In the genomic region with DNA sequence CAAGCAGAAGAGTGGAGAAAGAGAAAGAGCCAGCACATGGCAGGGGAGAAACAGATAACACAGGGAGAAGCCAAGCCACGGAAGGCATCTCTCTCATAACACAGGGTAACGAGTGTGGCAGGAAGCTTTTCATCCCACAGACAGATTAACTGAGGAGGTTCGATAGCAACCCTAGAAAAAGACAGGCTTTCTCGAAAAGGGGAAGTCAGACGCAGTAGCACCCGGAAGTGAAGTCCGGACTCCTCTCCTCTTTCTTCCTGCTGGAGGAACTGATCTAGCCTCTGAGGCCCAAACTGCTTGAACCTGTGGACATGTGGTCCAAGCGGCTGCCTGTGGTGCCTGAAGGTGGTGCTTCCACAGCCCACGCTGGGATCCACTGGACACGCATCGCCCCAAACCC, we compare ENCODE assay signal across 10 mouse cellular contexts. TPM values are rescaled to one million over a fixed set of nuclear protein-coding genes. Genes with fewer than 3 reads are reported as not detected.
DNase-seq lines count a peak whose midpoint lies in the region; ATAC-seq and TF ChIP-seq lines count a peak whose summit lies in the region.
"Had no signal": no experiment of that assay in that cellular context is flagged by ENCODE, and none has a peak within 500 bp of the region (broad histone marks: within the 10 kb centered on the region; RNA-seq: fewer than 3 reads in every experiment).

No protein-coding gene starts in this region.

- no peak for ATAC-seq in heart, embryonic 16.5 days (replicated peaks; ENCODE audit: extremely low read depth, insufficient read depth, low FRiP score)
- no peak for ATAC-seq in forebrain, embryonic 11.5 days (replicated peaks; ENCODE audit: low FRiP score)
- no peak for ATAC-seq in erythroid progenitor cell, adult 5-6 weeks (replicated peaks; ENCODE audit: low FRiP score, poor library complexity, severe bottlenecking)

- peak overlapping the region; percentile 77 for H3K27ac ChIP-seq in heart, embryonic 16.5 days (ENCODE audit: low read length)
- H3K27ac ChIP-seq in bone marrow, adult 2 months (ENCODE audit: control insufficient read depth, insufficient read depth, low read depth, low read length, poor library complexity): peak overlapping the region; percentile 91
- H3K27ac ChIP-seq in forebrain, embryonic 11.5 days (ENCODE audit: low read depth, low read length): no peak overlapping the region
- H3K27ac ChIP-seq: forebrain, embryonic 12.5 days; limb, embryonic 13.5 days had no signal

- H3K4me1 ChIP-seq in heart, embryonic 16.5 days (ENCODE audit: control insufficient read depth, insufficient read depth, low read length): no peaks in the 10 kb centered on the region
- peaks cover 1% of the 10 kb centered on the region; the same call in 1 of the 2 replicates for H3K4me1 ChIP-seq in bone marrow, adult 2 months (ENCODE audit: control insufficient read depth, insufficient read depth, low read length)
- no peaks in the 10 kb centered on the region for H3K4me1 ChIP-seq in forebrain, embryonic 11.5 days (replicated peaks; ENCODE audit: control insufficient read depth, insufficient read depth, low read length)
- H3K4me1 ChIP-seq: forebrain, embryonic 12.5 days had no signal

- TF ChIP-seq CTCF in bone marrow, adult 2 months (IDR thresholded peaks at IDR 0.05; ENCODE audit: control insufficient read depth, insufficient read depth, low read length): no peak

- H3K9me3 ChIP-seq in heart, embryonic 16.5 days (replicated peaks; ENCODE audit: control insufficient read depth, low read length): no peaks in the 10 kb centered on the region
- H3K9me3 ChIP-seq in forebrain, embryonic 11.5 days (ENCODE audit: control insufficient read depth, low read length): no peaks in the 10 kb centered on the region
- H3K9me3 ChIP-seq: forebrain, embryonic 12.5 days; limb, embryonic 13.5 days had no signal

- 69% methylated on average over 11 of the region's 11 CpGs for WGBS in heart, embryonic 16.5 days
- under 1% methylated on average over 11 of the region's 11 CpGs for WGBS in bone marrow, adult 2 months
- WGBS in forebrain, embryonic 11.5 days: 88% methylated on average over 11 of the region's 11 CpGs

- no peaks in the 10 kb centered on the region for H3K27me3 ChIP-seq in heart, embryonic 16.5 days (ENCODE audit: control insufficient read depth, insufficient read depth, low read length)
- no peaks in the 10 kb centered on the region for H3K27me3 ChIP-seq in forebrain, embryonic 11.5 days (ENCODE audit: control insufficient read depth, insufficient read depth, low read length)
- H3K27me3 ChIP-seq: forebrain, embryonic 12.5 days; limb, embryonic 13.5 days had no signal

- TF ChIP-seq POLR2A in bone marrow, adult 2 months (IDR thresholded peaks at IDR 0.05; ENCODE audit: borderline replicate concordance, control insufficient read depth, low read depth, low read length): 0 out of 2 replicates have a peak, but pooled peaks have one; percentile 40

- peak overlapping the region; percentile 35 for H3K4me2 ChIP-seq in heart, embryonic 16.5 days (ENCODE audit: low read depth, low read length)
- H3K4me2 ChIP-seq in forebrain, embryonic 11.5 days (ENCODE audit: low read depth, low read length, severe bottlenecking): no peak overlapping the region
- H3K4me2 ChIP-seq: forebrain, embryonic 12.5 days; limb, embryonic 13.5 days had no signal

- H3K9ac ChIP-seq in heart, embryonic 16.5 days (ENCODE audit: low read length): 0 out of 2 replicates have a peak overlapping the region, but pooled peaks have one; percentile 36
- H3K9ac ChIP-seq in forebrain, embryonic 11.5 days (ENCODE audit: low read length): no peak overlapping the region
- H3K9ac ChIP-seq: forebrain, embryonic 12.5 days; limb, embryonic 13.5 days had no signal

- no peak for DNase-seq in heart, postnatal 4 days
- DNase-seq in lung, postnatal 25 days (ENCODE audit: low spot score): peak; percentile 25
- DNase-seq in spleen, postnatal 4 days (ENCODE audit: low spot score in 2 of 2): peak; percentile 40 to 74
- no peak for DNase-seq in left cerebral cortex, adult 9 months (ENCODE audit: low spot score in 2 of 2)
- DNase-seq in forebrain, embryonic 11.5 days (ENCODE audit: low spot score): no peak

- no peak overlapping the region; the same call in 1 of the 2 replicates for H3K4me3 ChIP-seq in heart, embryonic 16.5 days (ENCODE audit: low read length)
- peak overlapping the region; percentile 56 for H3K4me3 ChIP-seq in bone marrow, adult 2 months (replicated peaks; ENCODE audit: control insufficient read depth, low read depth, low read length)
- no peak overlapping the region for H3K4me3 ChIP-seq in forebrain, embryonic 11.5 days (ENCODE audit: low read depth, low read length)
- H3K4me3 ChIP-seq: forebrain, embryonic 12.5 days; limb, embryonic 13.5 days had no signal

- no peaks in the 10 kb centered on the region for H3K36me3 ChIP-seq in heart, embryonic 16.5 days (ENCODE audit: control insufficient read depth, insufficient read depth)
- no peaks in the 10 kb centered on the region for H3K36me3 ChIP-seq in forebrain, embryonic 11.5 days (ENCODE audit: control insufficient read depth, insufficient read depth, low read length)
- H3K36me3 ChIP-seq: forebrain, embryonic 12.5 days; limb, embryonic 13.5 days had no signal

RNA-seq across cellular contexts. Expression of a gene that starts 15.3 kb away (rescaled TPM):
- 0.10 and 0.20 TPM in 2 replicates for polyA plus RNA-seq in heart, embryonic 16.5 days (2015; fragmentation: Nextera tagmentation; extraction: Ambion mirVana)
- total RNA-seq in heart, postnatal 4 days (2021): not detected
- polyA plus RNA-seq in bone marrow, adult 2 months (2011; ENCODE audit: insufficient read depth, insufficient read length, low replicate concordance, missing spikeins): not detected in 2 replicates
- 7.8 and 8.0 TPM in 2 replicates for polyA plus RNA-seq in forebrain, embryonic 11.5 days (2014; fragmentation: Nextera tagmentation; extraction: Ambion mirVana)
- not detected in 2 replicates for total RNA-seq in erythroid progenitor cell, adult 5-6 weeks (2015; ENCODE audit: low replicate concordance)
- total RNA-seq in erythroid progenitor cell, adult 5-6 weeks (2017; ENCODE audit: low replicate concordance): not detected in 2 replicates

RNA-seq across cellular contexts. Expression of a gene that starts 38.5 kb away (rescaled TPM):
- 4.9 and 11.3 TPM in 2 replicates for polyA plus RNA-seq in heart, embryonic 16.5 days (2015; fragmentation: Nextera tagmentation; extraction: Ambion mirVana)
- total RNA-seq in heart, postnatal 4 days (2021): 1 to 10 TPM in 1 of 2 experiments, under 1 TPM in 1; 0.88 to 1.6 TPM
- 16.6 and 53.6 TPM in 2 replicates for polyA plus RNA-seq in bone marrow, adult 2 months (2011; ENCODE audit: insufficient read depth, insufficient read length, low replicate concordance, missing spikeins)
- polyA plus RNA-seq in forebrain, embryonic 11.5 days (2014; fragmentation: Nextera tagmentation; extraction: Ambion mirVana): 2.0 and 2.3 TPM in 2 replicates
- total RNA-seq in erythroid progenitor cell, adult 5-6 weeks (2015; ENCODE audit: low replicate concordance): 40.0 and 41.9 TPM in 2 replicates
- 8.9 and 16.0 TPM in 2 replicates for total RNA-seq in erythroid progenitor cell, adult 5-6 weeks (2017; ENCODE audit: low replicate concordance)

RNA-seq across cellular contexts. Expression of a gene that starts 45.4 kb away (rescaled TPM):
- polyA plus RNA-seq in heart, embryonic 16.5 days (2015; fragmentation: Nextera tagmentation; extraction: Ambion mirVana): 0.83 and 1.0 TPM in 2 replicates
- 1 to 10 TPM in 1 of 2 experiments, under 1 TPM in 1; 0.86 to 1.0 TPM for total RNA-seq in heart, postnatal 4 days (2021)
- not detected in 2 replicates for polyA plus RNA-seq in bone marrow, adult 2 months (2011; ENCODE audit: insufficient read depth, insufficient read length, low replicate concordance, missing spikeins)
- 0.05 TPM in 1 of 2 replicates, not detected in the other for polyA plus RNA-seq in forebrain, embryonic 11.5 days (2014; fragmentation: Nextera tagmentation; extraction: Ambion mirVana)
- not detected in 2 replicates for total RNA-seq in erythroid progenitor cell, adult 5-6 weeks (2015; ENCODE audit: low replicate concordance)
- total RNA-seq in erythroid progenitor cell, adult 5-6 weeks (2017; ENCODE audit: low replicate concordance): not detected in 2 replicates
- polyA plus RNA-seq: forebrain, embryonic 12.5 days had no signal

Comparison
In these comparisons a context has a peak if more than half of its experiments do, and no peak if none do; other contexts are left out.
1. DNase-seq: peak in lung, postnatal 25 days (single experiment) and spleen, postnatal 4 days (2 of 2); none in heart, postnatal 4 days (single experiment), left cerebral cortex, adult 9 months (0 of 2) and forebrain, embryonic 11.5 days (single experiment).